Mouse (Mus musculus) liver, postnatal 0 days (tissue): ENCODE results near the gene Eefsec. TPM values are rescaled to one million over a fixed set of nuclear protein-coding genes. Genes with fewer than 3 reads are reported as not detected.

Experiments used
- ATAC-seq: fragments of 200-750 bp; cut with Nextera tagmentation; 2 replicates; pipeline ENCODE4 v1.8.0; 2017; ENCODE audit warnings: mild to moderate bottlenecking, moderate library complexity
- DNase-seq: peaks from one replicate; pipeline ENCODE4 v3.0.0-alpha.2; 2016
- H3K27ac ChIP-seq: fragments of 300-500 bp; sonication (generic); 2 replicates; pipeline ENCODE4 v1.5.1; 2014; ENCODE audit warnings: antibody characterized with exemption, moderate library complexity, mild to moderate bottlenecking, low read depth
- H3K27me3 ChIP-seq: fragments of 300-500 bp; sonication (generic); 2 replicates; pipeline ENCODE4 v1.6.1; 2014; ENCODE audit warnings: low read length, control low read depth, mixed read lengths; ENCODE audit not compliant: insufficient read depth
- H3K36me3 ChIP-seq: fragments of 300-500 bp; sonication (generic); replicated peaks from 2 replicates; pipeline ENCODE4 v1.6.1; 2014; ENCODE audit warnings: mild to moderate bottlenecking, control low read depth, low read length, moderate library complexity, mixed read lengths; ENCODE audit not compliant: insufficient read depth
- H3K4me1 ChIP-seq: fragments of 300-500 bp; sonication (generic); 2 replicates; pipeline ENCODE4 v1.6.1; 2014; ENCODE audit warnings: antibody characterized with exemption, mild to moderate bottlenecking, control low read depth; ENCODE audit not compliant: insufficient read depth
- H3K4me2 ChIP-seq: fragments of 300-500 bp; sonication (generic); 2 replicates; pipeline ENCODE4 v1.6.1; 2014; ENCODE audit warnings: low read depth, mild to moderate bottlenecking, low read length, moderate library complexity, mixed read lengths
- H3K4me3 ChIP-seq: fragments of 300-500 bp; sonication (generic); 2 replicates; pipeline ENCODE4 v1.5.1; 2014; ENCODE audit warnings: low read depth, low read length
- H3K9ac ChIP-seq: fragments of 300-500 bp; sonication (generic); replicated peaks from 2 replicates; pipeline ENCODE4 v1.6.1; 2014; ENCODE audit warnings: mild to moderate bottlenecking, moderate library complexity
- H3K9me3 ChIP-seq: fragments of 300-500 bp; sonication (generic); 2 replicates; pipeline ENCODE4 v1.6.1; 2016; ENCODE audit warnings: mild to moderate bottlenecking, control low read depth, low read length, mixed read lengths
- CTCF ChIP-seq: sonication (generic); IDR thresholded peaks from 2 replicates; pipeline ENCODE4 v1.5.1; 2016; ENCODE audit warnings: antibody characterized with exemption, low read depth
- EP300 ChIP-seq: IDR thresholded peaks from 2 replicates; pipeline ENCODE4 v1.6.1; 2016; ENCODE audit warnings: antibody characterized with exemption, low read depth, mild to moderate bottlenecking
- WGBS: fragments of 180-500 bp; shearing (Covaris S2); extraction: QIAGEN DNeasy Blood & Tissue Kit; methylation state at CpG from one replicate; pipeline ENCODE4 v1.1.7; 2014; ENCODE audit not compliant: insufficient replicate concordance; 5-methylcytosine and 5-hydroxymethylcytosine counted together
- polyA plus RNA-seq: library from polyadenylated mRNA; unstranded; fragments of >200 nt; fragmentation: Nextera tagmentation; extraction: Ambion mirVana; gene quantifications from 2 replicates; pipeline ENCODE4 v1.2.1, GENCODE M21; 2015

Eefsec gene
- polyA plus RNA-seq, 1 experiment from 2014 or later: 19.1 TPM

DNA sequence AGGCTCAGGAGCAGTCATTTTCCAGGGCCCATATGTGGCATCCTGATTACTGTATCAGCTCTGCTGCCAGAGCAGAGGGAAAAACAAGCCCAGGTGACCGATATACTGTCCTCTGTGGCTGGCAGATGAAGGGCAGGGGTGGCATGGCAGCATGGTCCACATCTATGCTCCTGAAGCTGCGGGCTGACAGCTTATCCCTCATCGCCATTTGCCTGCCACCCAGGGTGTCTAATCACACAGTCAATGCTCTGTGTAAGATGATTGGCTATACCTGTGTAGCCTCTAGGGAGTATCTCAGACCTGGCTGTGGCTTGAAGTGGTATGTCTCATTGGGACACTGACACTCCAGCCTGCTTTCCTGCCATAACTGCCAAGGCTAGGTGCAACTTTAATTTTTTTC, 180.3 kb downstream of the Eefsec start:
- no peak for DNase-seq
- Histone ChIP-seq H3K9ac (no peak overlapping the region), H3K4me3 (no peak overlapping the region), H3K4me1 (no peaks in the 10 kb centered on the region), H3K36me3 (no peaks in the 10 kb centered on the region), H3K27me3 (no peaks in the 10 kb centered on the region), H3K27ac (no peak overlapping the region), H3K9me3 (no peaks in the 10 kb centered on the region), H3K4me2 (no peak overlapping the region)
- ATAC-seq: no peak
- 66% methylated on average over 3 of the region's 3 CpGs for WGBS
- TF ChIP-seq EP300 (no peak), CTCF (no peak)

GRCm38 (mm10) chr6:88265355-88265754, 181.0 kb downstream of the Eefsec start:
- DNase-seq (no peak), ATAC-seq (no peak)
- no peaks in the 10 kb centered on the region for H3K4me1 ChIP-seq
- H3K9me3 ChIP-seq: no peaks in the 10 kb centered on the region
- TF ChIP-seq EP300 (no peak), CTCF (no peak)
- no peaks in the 10 kb centered on the region for H3K27me3 ChIP-seq
- H3K9ac ChIP-seq: no peak overlapping the region
- no peak overlapping the region for H3K4me2 ChIP-seq
- WGBS: 73% methylated on average over 1 of the region's 1 CpGs
- no peak overlapping the region for H3K27ac ChIP-seq
- H3K36me3 ChIP-seq: no peaks in the 10 kb centered on the region
- no peak overlapping the region for H3K4me3 ChIP-seq

GRCm38 (mm10) chr6:88262160-88262559, 184.2 kb downstream of the Eefsec start:
- Histone ChIP-seq H3K4me2 (no peak overlapping the region), H3K27me3 (no peaks in the 10 kb centered on the region), H3K9me3 (no peaks in the 10 kb centered on the region), H3K4me1 (no peaks in the 10 kb centered on the region), H3K9ac (no peak overlapping the region), H3K36me3 (no peaks in the 10 kb centered on the region), H3K4me3 (no peak overlapping the region), H3K27ac (no peak overlapping the region)
- DNase-seq (no peak), ATAC-seq (no peak)
- no peak for TF ChIP-seq EP300
- no peak for TF ChIP-seq CTCF
- WGBS: 91% methylated on average over 9 of the region's 9 CpGs

DNA sequence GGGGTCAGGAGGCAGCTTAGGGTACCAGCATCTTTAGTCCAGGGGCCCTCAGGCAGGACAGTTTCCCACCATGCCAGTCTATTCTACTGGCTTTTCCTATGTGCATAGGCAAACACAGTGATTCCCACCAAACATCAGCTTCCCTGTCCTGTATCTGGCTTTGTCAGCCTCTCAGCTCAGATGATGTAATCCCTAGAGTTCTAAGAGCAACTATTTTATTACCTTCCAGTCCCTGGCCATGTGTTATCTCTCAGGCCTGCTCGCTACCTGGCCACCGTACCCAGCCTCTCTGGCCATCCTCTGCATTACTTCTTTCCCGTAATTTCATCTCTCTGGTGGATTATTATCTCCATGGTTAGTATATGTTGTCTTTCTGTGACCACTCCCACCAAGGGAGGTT, 185.7 kb downstream of the Eefsec start:
- Histone ChIP-seq H3K4me3 (no peak overlapping the region), H3K27me3 (no peaks in the 10 kb centered on the region), H3K36me3 (no peaks in the 10 kb centered on the region), H3K9me3 (no peaks in the 10 kb centered on the region), H3K27ac (no peak overlapping the region), H3K9ac (no peak overlapping the region), H3K4me2 (no peak overlapping the region), H3K4me1 (peaks cover 9% of the 10 kb centered on the region)
- DNase-seq: no peak
- ATAC-seq: no peak
- no peak for TF ChIP-seq CTCF
- no peak for TF ChIP-seq EP300
- WGBS: 68% methylated on average over 3 of the region's 3 CpGs

- H3K27me3 ChIP-seq: no peaks in the 10 kb centered on the region
- H3K4me2 ChIP-seq: no peak overlapping the region
- H3K27ac ChIP-seq: no peak overlapping the region
- 70% methylated on average over 3 of the region's 3 CpGs for WGBS
- H3K4me3 ChIP-seq: no peak overlapping the region
- no peak for DNase-seq
- H3K9ac ChIP-seq: no peak overlapping the region
- peaks cover 19% of the 10 kb centered on the region for H3K4me1 ChIP-seq
- TF ChIP-seq EP300 (no peak), CTCF (no peak)
- no peak for ATAC-seq
- no peaks in the 10 kb centered on the region for H3K36me3 ChIP-seq
- H3K9me3 ChIP-seq: no peaks in the 10 kb centered on the region
These were observed 186.7 kb downstream of the Eefsec start for GRCm38 (mm10) chr6:88259621-88260020.

- Histone ChIP-seq H3K9me3 (no peaks in the 10 kb centered on the region), H3K4me3 (no peak overlapping the region), H3K27ac (no peak overlapping the region), H3K4me2 (no peak overlapping the region), H3K9ac (no peak overlapping the region), H3K27me3 (no peaks in the 10 kb centered on the region), H3K4me1 (peaks cover 40% of the 10 kb centered on the region), H3K36me3 (no peaks in the 10 kb centered on the region)
- TF ChIP-seq EP300 (no peak; the same call in none of the 2 replicates), CTCF (no peak)
- 33% methylated on average over 4 of the region's 4 CpGs for whole genome bisulfite sequencing
- ATAC-seq (no peak), DNase-seq (no peak)
These were observed 190.9 kb downstream of the Eefsec start for GRCm38 (mm10) chr6:88255435-88255834.

DNA sequence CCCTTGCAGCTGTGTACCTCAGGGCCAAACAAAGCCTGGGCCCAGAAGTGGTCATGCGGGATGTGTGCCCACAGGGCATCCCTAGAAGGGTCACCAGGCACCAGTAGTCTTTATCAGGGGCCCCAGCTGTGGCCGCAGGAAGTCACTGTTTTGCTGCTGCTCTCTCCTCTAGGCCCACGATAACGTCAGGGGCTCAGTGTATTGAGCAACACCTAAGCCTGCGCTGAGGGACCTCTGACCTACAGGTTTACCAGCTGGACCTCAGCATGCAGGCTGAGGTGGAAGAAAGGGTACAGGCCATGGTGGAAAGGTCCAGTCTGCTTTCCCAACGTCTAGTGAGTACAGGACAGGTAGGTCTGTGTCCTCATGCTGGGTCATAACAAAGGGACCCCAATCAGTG, 192.3 kb downstream of the Eefsec start:
- Histone ChIP-seq H3K4me2 (no peak overlapping the region), H3K9ac (no peak overlapping the region), H3K9me3 (no peaks in the 10 kb centered on the region), H3K27me3 (no peaks in the 10 kb centered on the region), H3K36me3 (no peaks in the 10 kb centered on the region), H3K4me3 (no peak overlapping the region), H3K4me1 (peaks cover 40% of the 10 kb centered on the region), H3K27ac (peak overlapping the region; percentile 62)
- TF ChIP-seq EP300 (peak; percentile 71), CTCF (no peak)
- 12% methylated on average over 6 of the region's 6 CpGs for WGBS
- DNase-seq (peak; percentile 59), ATAC-seq (peak; percentile 89)
